Comparison of ENCODE assay signal across 9 mouse cellular contexts in genomic region chr13:55516955-55517354, GRCm38 (mm10). TPM values are rescaled to one million over a fixed set of nuclear protein-coding genes. Genes with fewer than 3 reads are reported as not detected.
A peak's percentile ranks its signal among the peaks of the same experiment; 100 is the strongest.
DNase-seq lines count a peak whose midpoint lies in the region; ATAC-seq and TF ChIP-seq lines count a peak whose summit lies in the region.
"Had no signal": no experiment of that assay in that cellular context is flagged by ENCODE, and none has a peak within 500 bp of the region (broad histone marks: within the 10 kb centered on the region; RNA-seq: fewer than 3 reads in every experiment).

No protein-coding gene starts in this region.

- H3K27ac ChIP-seq in intestine, embryonic 14.5 days (ENCODE audit: low read depth), result no peak overlapping the region
- H3K27ac ChIP-seq in intestine, embryonic 15.5 days, result no peak overlapping the region
- no peak overlapping the region for H3K27ac ChIP-seq in embryonic facial prominence, embryonic 10.5 days (replicated peaks)
- no peak overlapping the region for H3K27ac ChIP-seq in hindbrain, postnatal 0 days

- no peak overlapping the region for H3K4me3 ChIP-seq in intestine, embryonic 14.5 days (ENCODE audit: low read depth, low read length)
- no peak overlapping the region for H3K4me3 ChIP-seq in intestine, embryonic 15.5 days (replicated peaks)
- H3K4me3 ChIP-seq in embryonic facial prominence, embryonic 10.5 days, result no peak overlapping the region
- H3K4me3 ChIP-seq in hindbrain, postnatal 0 days (ENCODE audit: low read length), result no peak overlapping the region
- H3K4me3 ChIP-seq: erythroblast, embryonic 14.5 days had no signal

- no peaks in the 10 kb centered on the region for H3K9me3 ChIP-seq in intestine, embryonic 14.5 days (ENCODE audit: control insufficient read depth, low read length)
- no peaks in the 10 kb centered on the region for H3K9me3 ChIP-seq in intestine, embryonic 15.5 days
- H3K9me3 ChIP-seq in embryonic facial prominence, embryonic 10.5 days, result no peaks in the 10 kb centered on the region
- H3K9me3 ChIP-seq in hindbrain, postnatal 0 days (ENCODE audit: low read length), result no peaks in the 10 kb centered on the region

- ATAC-seq in intestine, embryonic 14.5 days (replicated peaks; ENCODE audit: low FRiP score, low TSS enrichment, low read depth), result no peak
- ATAC-seq in intestine, embryonic 15.5 days, result no peak
- no peak for ATAC-seq in hindbrain, postnatal 0 days

- DNase-seq in intestine, embryonic 14.5 days (ENCODE audit: low spot score), result peak; percentile 97
- peak; percentile 93 for DNase-seq in adrenal gland, postnatal 14 days
- peak; percentile 91 for DNase-seq in embryonic facial prominence, embryonic 10.5 days (ENCODE audit: low spot score)
- DNase-seq in hindbrain, postnatal 0 days (ENCODE audit: low spot score), result peak; percentile 92
- peak; percentile 91 for DNase-seq in left cerebral cortex, postnatal 4 days
- peak; percentile 82 for DNase-seq in ovary, postnatal 14 days (ENCODE audit: low spot score)
- DNase-seq in thymus, postnatal 10 days (ENCODE audit: low spot score in 2 of 2), result peak; percentile 53 to 90

- peaks cover 6% of the 10 kb centered on the region for H3K4me1 ChIP-seq in intestine, embryonic 14.5 days (replicated peaks; ENCODE audit: control insufficient read depth, insufficient read depth, low read length)
- peaks cover 5% of the 10 kb centered on the region for H3K4me1 ChIP-seq in intestine, embryonic 15.5 days (replicated peaks)
- peaks cover 24% of the 10 kb centered on the region for H3K4me1 ChIP-seq in embryonic facial prominence, embryonic 10.5 days
- peaks cover 7% of the 10 kb centered on the region for H3K4me1 ChIP-seq in hindbrain, postnatal 0 days (ENCODE audit: insufficient read depth, low read length)

- TF ChIP-seq CTCF in hindbrain, postnatal 0 days (IDR thresholded peaks at IDR 0.05; ENCODE audit: low read depth), result peak; percentile 94

- no peaks in the 10 kb centered on the region for H3K27me3 ChIP-seq in intestine, embryonic 14.5 days (replicated peaks; ENCODE audit: control insufficient read depth, insufficient read depth, low read length)
- H3K27me3 ChIP-seq in intestine, embryonic 15.5 days (replicated peaks), result no peaks in the 10 kb centered on the region
- peaks cover 15% of the 10 kb centered on the region; the same call in 1 of the 2 replicates for H3K27me3 ChIP-seq in embryonic facial prominence, embryonic 10.5 days (replicated peaks; ENCODE audit: low read depth, poor library complexity, severe bottlenecking)
- no peaks in the 10 kb centered on the region for H3K27me3 ChIP-seq in hindbrain, postnatal 0 days (ENCODE audit: insufficient read depth, low read length)

- H3K4me2 ChIP-seq in intestine, embryonic 14.5 days (ENCODE audit: low read length), result no peak overlapping the region
- H3K4me2 ChIP-seq in intestine, embryonic 15.5 days (replicated peaks), result no peak overlapping the region
- H3K4me2 ChIP-seq in hindbrain, postnatal 0 days (ENCODE audit: low read depth, low read length), result no peak overlapping the region

- WGBS in intestine, embryonic 14.5 days, result 8% methylated on average over 5 of the region's 5 CpGs
- 5% methylated on average over 5 of the region's 5 CpGs for WGBS in intestine, embryonic 15.5 days
- 6% methylated on average over 5 of the region's 5 CpGs for WGBS in embryonic facial prominence, embryonic 10.5 days
- WGBS in hindbrain, postnatal 0 days, result 4% methylated on average over 5 of the region's 5 CpGs

- no peaks in the 10 kb centered on the region for H3K36me3 ChIP-seq in intestine, embryonic 14.5 days (ENCODE audit: control insufficient read depth, insufficient read depth, low read length)
- no peaks in the 10 kb centered on the region for H3K36me3 ChIP-seq in intestine, embryonic 15.5 days
- H3K36me3 ChIP-seq in embryonic facial prominence, embryonic 10.5 days (replicated peaks), result no peaks in the 10 kb centered on the region; the same call in 1 of the 2 replicates
- no peaks in the 10 kb centered on the region for H3K36me3 ChIP-seq in hindbrain, postnatal 0 days (ENCODE audit: insufficient read depth, low read length)

- H3K9ac ChIP-seq in intestine, embryonic 14.5 days (ENCODE audit: low read length), result no peak overlapping the region
- no peak overlapping the region for H3K9ac ChIP-seq in intestine, embryonic 15.5 days
- no peak overlapping the region for H3K9ac ChIP-seq in hindbrain, postnatal 0 days (replicated peaks; ENCODE audit: low read length)

- intact Hi-C loops in left cerebral cortex, postnatal 4 days (cut with DNase I), result loop anchor here (5.0 kb wide), 2 partner anchors 40 to 95 kb away; no protein-coding TSS in a partner anchor

RNA-seq across cellular contexts. Expression of gene Pdlim7, which starts 3.5 kb away (rescaled TPM):
- 253 and 260 TPM in 2 replicates for polyA plus RNA-seq in intestine, embryonic 14.5 days (2014; fragmentation: Nextera tagmentation; extraction: Ambion mirVana)
- 187 and 195 TPM in 2 replicates for polyA plus RNA-seq in intestine, embryonic 15.5 days (2015; fragmentation: Nextera tagmentation; extraction: Ambion mirVana)
- 23.8 and 26.7 TPM in 2 replicates for total RNA-seq in adrenal gland, postnatal 14 days (2021)
- polyA plus RNA-seq in embryonic facial prominence, embryonic 10.5 days (2016; fragmentation: Nextera tagmentation; extraction: Ambion mirVana), result 209 and 215 TPM in 2 replicates
- total RNA-seq in hindbrain, postnatal 0 days (2014; rRNA removed), result 43.4 and 49.9 TPM in 2 replicates
- polyA plus RNA-seq in hindbrain, postnatal 0 days (2015; fragmentation: Nextera tagmentation; extraction: Ambion mirVana), result 133 TPM in 2 replicates
- 10 to 100 TPM; 62.5 to 66.8 TPM for total RNA-seq in left cerebral cortex, postnatal 4 days (2021)

RNA-seq across cellular contexts. Expression of gene Dok3, which starts 12.1 kb away (rescaled TPM):
- polyA plus RNA-seq in intestine, embryonic 14.5 days (2014; fragmentation: Nextera tagmentation; extraction: Ambion mirVana), result 1.9 and 2.5 TPM in 2 replicates
- 3.1 and 3.6 TPM in 2 replicates for polyA plus RNA-seq in intestine, embryonic 15.5 days (2015; fragmentation: Nextera tagmentation; extraction: Ambion mirVana)
- total RNA-seq in adrenal gland, postnatal 14 days (2021), result 3.4 and 11.6 TPM in 2 replicates
- 3.6 and 4.2 TPM in 2 replicates for polyA plus RNA-seq in embryonic facial prominence, embryonic 10.5 days (2016; fragmentation: Nextera tagmentation; extraction: Ambion mirVana)
- total RNA-seq in hindbrain, postnatal 0 days (2014; rRNA removed), result 4.7 and 5.2 TPM in 2 replicates
- polyA plus RNA-seq in hindbrain, postnatal 0 days (2015; fragmentation: Nextera tagmentation; extraction: Ambion mirVana), result 1.1 and 1.6 TPM in 2 replicates
- 1 to 10 TPM; 6.4 to 7.2 TPM for total RNA-seq in left cerebral cortex, postnatal 4 days (2021)

RNA-seq across cellular contexts. Expression of gene Ddx41, which starts 19.5 kb away (rescaled TPM):
- 63.9 and 73.1 TPM in 2 replicates for polyA plus RNA-seq in intestine, embryonic 14.5 days (2014; fragmentation: Nextera tagmentation; extraction: Ambion mirVana)
- 50.9 and 51.0 TPM in 2 replicates for polyA plus RNA-seq in intestine, embryonic 15.5 days (2015; fragmentation: Nextera tagmentation; extraction: Ambion mirVana)
- total RNA-seq in adrenal gland, postnatal 14 days (2021), result 38.4 and 46.0 TPM in 2 replicates
- 90.0 and 93.5 TPM in 2 replicates for polyA plus RNA-seq in embryonic facial prominence, embryonic 10.5 days (2016; fragmentation: Nextera tagmentation; extraction: Ambion mirVana)
- 48.6 and 53.4 TPM in 2 replicates for total RNA-seq in hindbrain, postnatal 0 days (2014; rRNA removed)
- polyA plus RNA-seq in hindbrain, postnatal 0 days (2015; fragmentation: Nextera tagmentation; extraction: Ambion mirVana), result 44.4 and 47.2 TPM in 2 replicates
- 10 to 100 TPM; 51.6 to 56.5 TPM for total RNA-seq in left cerebral cortex, postnatal 4 days (2021)

RNA-seq across cellular contexts. Expression of gene Dbn1, which starts 29.0 kb away (rescaled TPM):
- 120 and 134 TPM in 2 replicates for polyA plus RNA-seq in intestine, embryonic 14.5 days (2014; fragmentation: Nextera tagmentation; extraction: Ambion mirVana)
- 103 and 109 TPM in 2 replicates for polyA plus RNA-seq in intestine, embryonic 15.5 days (2015; fragmentation: Nextera tagmentation; extraction: Ambion mirVana)
- total RNA-seq in adrenal gland, postnatal 14 days (2021), result 24.0 and 24.9 TPM in 2 replicates
- polyA plus RNA-seq in embryonic facial prominence, embryonic 10.5 days (2016; fragmentation: Nextera tagmentation; extraction: Ambion mirVana), result 412 and 419 TPM in 2 replicates
- 442 and 446 TPM in 2 replicates for total RNA-seq in hindbrain, postnatal 0 days (2014; rRNA removed)
- polyA plus RNA-seq in hindbrain, postnatal 0 days (2015; fragmentation: Nextera tagmentation; extraction: Ambion mirVana), result 369 and 371 TPM in 2 replicates
- total RNA-seq in left cerebral cortex, postnatal 4 days (2021), result 100 to 1,000 TPM; 623 to 643 TPM

RNA-seq across cellular contexts. Expression of gene Prr7, which starts 52.9 kb away (rescaled TPM):
- polyA plus RNA-seq in intestine, embryonic 14.5 days (2014; fragmentation: Nextera tagmentation; extraction: Ambion mirVana), result 0.55 and 0.70 TPM in 2 replicates
- polyA plus RNA-seq in intestine, embryonic 15.5 days (2015; fragmentation: Nextera tagmentation; extraction: Ambion mirVana), result 0.24 and 0.28 TPM in 2 replicates
- 3.1 and 6.0 TPM in 2 replicates for total RNA-seq in adrenal gland, postnatal 14 days (2021)
- 0.54 TPM in 2 replicates for polyA plus RNA-seq in embryonic facial prominence, embryonic 10.5 days (2016; fragmentation: Nextera tagmentation; extraction: Ambion mirVana)
- 106 and 119 TPM in 2 replicates for total RNA-seq in hindbrain, postnatal 0 days (2014; rRNA removed)
- 4.6 and 4.9 TPM in 2 replicates for polyA plus RNA-seq in hindbrain, postnatal 0 days (2015; fragmentation: Nextera tagmentation; extraction: Ambion mirVana)
- total RNA-seq in left cerebral cortex, postnatal 4 days (2021), result 10 to 100 TPM; 86.0 to 87.5 TPM
